9 mouse cellular contexts compared by ENCODE assay signal in genomic region chr5:117241935-117242531, GRCm38 (mm10). TPM values are rescaled to one million over a fixed set of nuclear protein-coding genes. Genes with fewer than 3 reads are reported as not detected.
DNase-seq lines count a peak whose midpoint lies in the region; ATAC-seq and TF ChIP-seq lines count a peak whose summit lies in the region.
"Had no signal": no experiment of that assay in that cellular context is flagged by ENCODE, and none has a peak within 500 bp of the region (broad histone marks: within the 10 kb centered on the region; RNA-seq: fewer than 3 reads in every experiment).

No protein-coding gene starts in this region.

- 67% methylated on average over 16 of the region's 16 CpGs for WGBS in hindbrain, embryonic 10.5 days
- WGBS in limb, embryonic 14.5 days = 58% methylated on average over 16 of the region's 16 CpGs

- intact Hi-C loops in gastrocnemius, adult 2 months (cut with DNase I) = no loop called here
- intact Hi-C loops in gastrocnemius, postnatal 14 days (cut with DNase I; ENCODE audit: low total_unique reads) = no loop called here
- intact Hi-C loops in heart, postnatal 36 days (cut with DNase I) = no loop called here

- H3K4me3 ChIP-seq in hindbrain, embryonic 10.5 days = peak overlapping the region; percentile 58
- H3K4me3 ChIP-seq in limb, embryonic 14.5 days (replicated peaks; ENCODE audit: low read length) = no peak overlapping the region; the same call in 1 of the 2 replicates
- no peak overlapping the region for H3K4me3 ChIP-seq in gastrocnemius, adult 2 months

- peaks cover 30% of the 10 kb centered on the region for H3K4me1 ChIP-seq in hindbrain, embryonic 10.5 days (replicated peaks)
- 0 out of 2 replicates have a peak, but pooled peaks cover 10% of the 10 kb centered on the region for H3K4me1 ChIP-seq in limb, embryonic 14.5 days (ENCODE audit: control insufficient read depth, insufficient read depth, low read length)

- no peak for TF ChIP-seq POLR2A in limb, embryonic 14.5 days (IDR thresholded peaks at IDR 0.05; ENCODE audit: borderline replicate concordance, extremely low read depth, insufficient read depth, insufficient read length)

- H3K27ac ChIP-seq in hindbrain, embryonic 10.5 days = peak overlapping the region; percentile 8; the same call in 1 of the 2 replicates
- no peak overlapping the region for H3K27ac ChIP-seq in limb, embryonic 14.5 days (replicated peaks; ENCODE audit: low read depth, low read length)
- H3K27ac ChIP-seq in gastrocnemius, adult 2 months = no peak overlapping the region
- H3K27ac ChIP-seq: macrophage had no signal

- H3K9ac ChIP-seq in limb, embryonic 14.5 days (ENCODE audit: low read depth, low read length, severe bottlenecking) = no peak overlapping the region

- ATAC-seq in limb, embryonic 14.5 days (ENCODE audit: low FRiP score, low read depth) = no peak

- no peak for TF ChIP-seq CTCF in gastrocnemius, adult 2 months (IDR thresholded peaks at IDR 0.05)

- peaks cover 12% of the 10 kb centered on the region for H3K27me3 ChIP-seq in hindbrain, embryonic 10.5 days (ENCODE audit: insufficient read depth, poor library complexity, severe bottlenecking)
- H3K27me3 ChIP-seq in limb, embryonic 14.5 days (ENCODE audit: control insufficient read depth, insufficient read depth, low read length) = peaks cover 7% of the 10 kb centered on the region; the same call in 1 of the 2 replicates

- 0 out of 2 replicates have a peak, but pooled peaks cover 6% of the 10 kb centered on the region for H3K36me3 ChIP-seq in hindbrain, embryonic 10.5 days
- H3K36me3 ChIP-seq in limb, embryonic 14.5 days (ENCODE audit: control insufficient read depth, insufficient read depth, low read length) = no peaks in the 10 kb centered on the region

- H3K4me2 ChIP-seq in limb, embryonic 14.5 days (replicated peaks; ENCODE audit: low read depth, low read length, severe bottlenecking) = 0 out of 2 replicates have a peak overlapping the region, but pooled peaks have one; percentile 1

- peak; percentile 29 for DNase-seq in embryo, embryonic 11 days
- no peak for DNase-seq in embryo, embryonic 9.5 days (ENCODE audit: extremely low spot score)
- peak; percentile 91 for DNase-seq in brain, adult 2 months (ENCODE audit: low read depth, low spot score)
- no peak for DNase-seq in hindbrain, embryonic 10.5 days (ENCODE audit: low spot score)
- DNase-seq in limb, embryonic 14.5 days (ENCODE audit: low spot score) = no peak
- no peak for DNase-seq in gastrocnemius, adult 2 months
- no peak for DNase-seq in gastrocnemius, postnatal 14 days
- DNase-seq in heart, postnatal 36 days = no peak

- H3K9me3 ChIP-seq in hindbrain, embryonic 10.5 days = peaks cover 3% of the 10 kb centered on the region; the same call in 1 of the 2 replicates
- no peaks in the 10 kb centered on the region for H3K9me3 ChIP-seq in limb, embryonic 14.5 days (ENCODE audit: control insufficient read depth, low read length)

RNA-seq across cellular contexts. Expression of gene Pebp1, which starts 45.4 kb away (rescaled TPM):
- 928 and 949 TPM in 2 replicates for polyA plus RNA-seq in hindbrain, embryonic 10.5 days (2016; fragmentation: Nextera tagmentation; extraction: Ambion mirVana)
- 547 and 736 TPM in 2 replicates for polyA plus RNA-seq in limb, embryonic 14.5 days (2012; rRNA removed)
- 706 and 740 TPM in 2 replicates for polyA plus RNA-seq in limb, embryonic 14.5 days (2014; fragmentation: Nextera tagmentation; extraction: Ambion mirVana)
- 100 to 1,000 TPM; 333 to 344 TPM for total RNA-seq in gastrocnemius, adult 2 months (2021)
- 100 to 1,000 TPM; 293 to 295 TPM for total RNA-seq in gastrocnemius, postnatal 14 days (2021)
- 100 to 1,000 TPM; 412 to 473 TPM for total RNA-seq in heart, postnatal 36 days (2021)

Comparison
In these comparisons a context has a peak if more than half of its experiments do, and no peak if none do; other contexts are left out.
1. DNase-seq: peak in embryo, embryonic 11 days (single experiment) and brain, adult 2 months (single experiment); none in embryo, embryonic 9.5 days (single experiment), hindbrain, embryonic 10.5 days (single experiment), limb, embryonic 14.5 days (single experiment), gastrocnemius, adult 2 months (single experiment), gastrocnemius, postnatal 14 days (single experiment) and heart, postnatal 36 days (0 of 2).